ENCODE assay signal across 15 mouse cellular contexts in genomic region chr12:81642361-81643082, GRCm38 (mm10). TPM values are rescaled to one million over a fixed set of nuclear protein-coding genes. Genes with fewer than 3 reads are reported as not detected.
DNase-seq lines count a peak whose midpoint lies in the region; ATAC-seq and TF ChIP-seq lines count a peak whose summit lies in the region.
"Had no signal": no experiment of that assay in that cellular context is flagged by ENCODE, and none has a peak within 500 bp of the region (broad histone marks: within the 10 kb centered on the region; RNA-seq: fewer than 3 reads in every experiment).

No protein-coding gene starts in this region.

- no peak overlapping the region for H3K9ac ChIP-seq in forebrain, embryonic 13.5 days
- no peak overlapping the region for H3K9ac ChIP-seq in forebrain, embryonic 11.5 days (ENCODE audit: low read length)
- H3K9ac ChIP-seq in hindbrain, postnatal 0 days (replicated peaks; ENCODE audit: low read length): no peak overlapping the region
- no peak overlapping the region for H3K9ac ChIP-seq in heart, embryonic 12.5 days
- H3K9ac ChIP-seq: heart, embryonic 13.5 days; liver, embryonic 14.5 days had no signal

- peaks cover 6% of the 10 kb centered on the region for H3K36me3 ChIP-seq in forebrain, embryonic 13.5 days (ENCODE audit: poor library complexity, severe bottlenecking)
- H3K36me3 ChIP-seq in forebrain, embryonic 11.5 days (ENCODE audit: control insufficient read depth, insufficient read depth, low read length): no peaks in the 10 kb centered on the region
- H3K36me3 ChIP-seq in hindbrain, postnatal 0 days (ENCODE audit: insufficient read depth, low read length): no peaks in the 10 kb centered on the region
- no peaks in the 10 kb centered on the region for H3K36me3 ChIP-seq in heart, embryonic 12.5 days
- H3K36me3 ChIP-seq: heart, embryonic 13.5 days had no signal

- peak; percentile 82 for ATAC-seq in forebrain, embryonic 13.5 days
- no peak for ATAC-seq in forebrain, embryonic 11.5 days (replicated peaks; ENCODE audit: low FRiP score)
- peak; percentile 90 for ATAC-seq in hindbrain, postnatal 0 days
- no peak for ATAC-seq in heart, embryonic 12.5 days (ENCODE audit: insufficient number of reproducible peaks, low FRiP score)
- ATAC-seq: CD4-positive, CD25-positive, alpha-beta regulatory T cell, adult 4 months; inflammation-experienced regulatory T-cells, adult 6 months had no signal

- peak overlapping the region; percentile 32; the same call in 1 of the 2 replicates for H3K27ac ChIP-seq in forebrain, embryonic 13.5 days
- no peak overlapping the region for H3K27ac ChIP-seq in forebrain, embryonic 11.5 days (ENCODE audit: low read depth, low read length)
- peak overlapping the region; percentile 60; the same call in 1 of the 2 replicates for H3K27ac ChIP-seq in hindbrain, postnatal 0 days
- H3K27ac ChIP-seq in heart, embryonic 12.5 days (ENCODE audit: poor library complexity, severe bottlenecking): no peak overlapping the region
- H3K27ac ChIP-seq: heart, embryonic 13.5 days; liver, embryonic 14.5 days; macrophage had no signal

- no peaks in the 10 kb centered on the region for H3K9me3 ChIP-seq in forebrain, embryonic 13.5 days (replicated peaks)
- no peaks in the 10 kb centered on the region for H3K9me3 ChIP-seq in forebrain, embryonic 11.5 days (ENCODE audit: control insufficient read depth, low read length)
- H3K9me3 ChIP-seq in hindbrain, postnatal 0 days (ENCODE audit: low read length): no peaks in the 10 kb centered on the region
- H3K9me3 ChIP-seq in heart, embryonic 12.5 days (replicated peaks): no peaks in the 10 kb centered on the region
- H3K9me3 ChIP-seq: heart, embryonic 13.5 days had no signal

- peak overlapping the region; percentile 29 for H3K4me2 ChIP-seq in forebrain, embryonic 13.5 days
- no peak overlapping the region for H3K4me2 ChIP-seq in forebrain, embryonic 11.5 days (ENCODE audit: low read depth, low read length, severe bottlenecking)
- H3K4me2 ChIP-seq in hindbrain, postnatal 0 days (ENCODE audit: low read depth, low read length): peak overlapping the region; percentile 35
- H3K4me2 ChIP-seq in heart, embryonic 12.5 days: no peak overlapping the region
- H3K4me2 ChIP-seq: heart, embryonic 13.5 days had no signal

- no peak overlapping the region for H3K4me3 ChIP-seq in forebrain, embryonic 13.5 days
- no peak overlapping the region for H3K4me3 ChIP-seq in forebrain, embryonic 11.5 days (ENCODE audit: low read depth, low read length)
- no peak overlapping the region; the same call in 1 of the 2 replicates for H3K4me3 ChIP-seq in hindbrain, postnatal 0 days (ENCODE audit: low read length)
- no peak overlapping the region for H3K4me3 ChIP-seq in heart, embryonic 12.5 days
- H3K4me3 ChIP-seq: heart, embryonic 13.5 days had no signal

- peaks cover 27% of the 10 kb centered on the region for H3K4me1 ChIP-seq in forebrain, embryonic 13.5 days
- H3K4me1 ChIP-seq in forebrain, embryonic 11.5 days (replicated peaks; ENCODE audit: control insufficient read depth, insufficient read depth, low read length): peaks cover 7% of the 10 kb centered on the region
- H3K4me1 ChIP-seq in hindbrain, postnatal 0 days (ENCODE audit: insufficient read depth, low read length): peaks cover 5% of the 10 kb centered on the region; the same call in 1 of the 2 replicates
- no peaks in the 10 kb centered on the region for H3K4me1 ChIP-seq in heart, embryonic 12.5 days (replicated peaks)
- H3K4me1 ChIP-seq: heart, embryonic 13.5 days had no signal

- TF ChIP-seq CTCF in hindbrain, postnatal 0 days (IDR thresholded peaks at IDR 0.05; ENCODE audit: low read depth): no peak

- DNase-seq in forebrain, embryonic 11.5 days (ENCODE audit: low spot score): no peak
- peak; percentile 42 to 48 for DNase-seq in right cerebral cortex, postnatal 10 days (ENCODE audit: low spot score in 2 of 2)
- DNase-seq in right cerebral cortex, postnatal 36 days (ENCODE audit: low spot score in 2 of 2): no peak
- peak; percentile 68 for DNase-seq in hindbrain, postnatal 0 days (ENCODE audit: low spot score)
- no peak for DNase-seq in lung, postnatal 25 days (ENCODE audit: low spot score)
- DNase-seq: adrenal gland, postnatal 25 days; cerebellum, adult 9-10 months; kidney, postnatal 14 days had no signal

- H3K27me3 ChIP-seq in forebrain, embryonic 13.5 days: no peaks in the 10 kb centered on the region
- no peaks in the 10 kb centered on the region for H3K27me3 ChIP-seq in forebrain, embryonic 11.5 days (ENCODE audit: control insufficient read depth, insufficient read depth, low read length)
- H3K27me3 ChIP-seq in hindbrain, postnatal 0 days (ENCODE audit: insufficient read depth, low read length): no peaks in the 10 kb centered on the region
- no peaks in the 10 kb centered on the region for H3K27me3 ChIP-seq in heart, embryonic 12.5 days (replicated peaks)

- WGBS in forebrain, embryonic 13.5 days: 13% methylated on average over 11 of the region's 11 CpGs
- WGBS in forebrain, embryonic 11.5 days: 25% methylated on average over 11 of the region's 11 CpGs
- WGBS in hindbrain, postnatal 0 days: 13% methylated on average over 11 of the region's 11 CpGs
- 71% methylated on average over 11 of the region's 11 CpGs for WGBS in heart, embryonic 12.5 days

RNA-seq across cellular contexts. Expression of gene Ttc9, which starts 11.5 kb away (rescaled TPM):
- 7.1 and 7.2 TPM in 2 replicates for polyA plus RNA-seq in forebrain, embryonic 13.5 days (2015; fragmentation: Nextera tagmentation; extraction: Ambion mirVana)
- 2.9 and 3.1 TPM in 2 replicates for polyA plus RNA-seq in forebrain, embryonic 11.5 days (2014; fragmentation: Nextera tagmentation; extraction: Ambion mirVana)
- total RNA-seq in hindbrain, postnatal 0 days (2014; rRNA removed): 60.2 and 60.4 TPM in 2 replicates
- 17.3 and 19.0 TPM in 2 replicates for polyA plus RNA-seq in hindbrain, postnatal 0 days (2015; fragmentation: Nextera tagmentation; extraction: Ambion mirVana)
- 3.8 and 4.0 TPM in 2 replicates for polyA plus RNA-seq in heart, embryonic 12.5 days (2016; fragmentation: Nextera tagmentation; extraction: Ambion mirVana)
- polyA plus RNA-seq: macrophage had no signal

RNA-seq across cellular contexts. Expression of gene Med6, which starts 47.7 kb away (rescaled TPM):
- 67.3 and 67.4 TPM in 2 replicates for polyA plus RNA-seq in forebrain, embryonic 13.5 days (2015; fragmentation: Nextera tagmentation; extraction: Ambion mirVana)
- 72.3 and 81.1 TPM in 2 replicates for polyA plus RNA-seq in forebrain, embryonic 11.5 days (2014; fragmentation: Nextera tagmentation; extraction: Ambion mirVana)
- 12.3 and 25.6 TPM in 2 replicates for total RNA-seq in hindbrain, postnatal 0 days (2014; rRNA removed)
- 31.5 and 35.5 TPM in 2 replicates for polyA plus RNA-seq in hindbrain, postnatal 0 days (2015; fragmentation: Nextera tagmentation; extraction: Ambion mirVana)
- 61.7 and 65.8 TPM in 2 replicates for polyA plus RNA-seq in heart, embryonic 12.5 days (2016; fragmentation: Nextera tagmentation; extraction: Ambion mirVana)

Comparison
In these comparisons a context has a peak if more than half of its experiments do, and no peak if none do; other contexts are left out.
1. ATAC-seq: peak in forebrain, embryonic 13.5 days (single experiment) and hindbrain, postnatal 0 days (single experiment); none in forebrain, embryonic 11.5 days (single experiment) and heart, embryonic 12.5 days (single experiment).
2. H3K27ac ChIP-seq: peak in forebrain, embryonic 13.5 days (single experiment) and hindbrain, postnatal 0 days (single experiment); none in forebrain, embryonic 11.5 days (single experiment) and heart, embryonic 12.5 days (single experiment).
3. H3K4me2 ChIP-seq: peak in forebrain, embryonic 13.5 days (single experiment) and hindbrain, postnatal 0 days (single experiment); none in forebrain, embryonic 11.5 days (single experiment) and heart, embryonic 12.5 days (single experiment).
4. DNase-seq: peak in right cerebral cortex, postnatal 10 days (2 of 2) and hindbrain, postnatal 0 days (single experiment); none in forebrain, embryonic 11.5 days (single experiment), right cerebral cortex, postnatal 36 days (0 of 2) and lung, postnatal 25 days (single experiment).